Mouse (Mus musculus): ENCODE measurements around the gene Fmo3. TPM values are rescaled to one million over a fixed set of nuclear protein-coding genes. Genes with fewer than 3 reads are reported as not detected.
A peak's percentile ranks its signal among the peaks of the same experiment; 100 is the strongest.

Gene Fmo3
- total RNA-seq (2021) = not detected

- intact Hi-C loops (cut with DNase I) = no loop called here
- no peak for DNase-seq (ENCODE audit: extremely low spot score in 1 of 2, low spot score in 2 of 2)
These were observed at the start of gene Fmo3 for GRCm38 (mm10) chr1:162984428-162984827. Gene Fmo3 (minus strand): TSS chr1:162984528.

- DNase-seq (ENCODE audit: extremely low spot score in 1 of 2, low spot score in 2 of 2) = no peak
- intact Hi-C loops (cut with DNase I) = no loop called here
These were observed 38.7 kb upstream of the Fmo3 start for GRCm38 (mm10) chr1:163023075-163023474.

GRCm38 (mm10) chr1:163009220-163009619 is 24.9 kb upstream of the Fmo3 start:
- no peak for DNase-seq (ENCODE audit: extremely low spot score in 1 of 2, low spot score in 2 of 2)
- intact Hi-C loops (cut with DNase I) = no loop called here

GRCm38 (mm10) chr1:163003496-163003895 is 19.2 kb upstream of the Fmo3 start:
- intact Hi-C loops (cut with DNase I) = no loop called here
- DNase-seq (ENCODE audit: extremely low spot score in 1 of 2, low spot score in 2 of 2) = no peak

GRCm38 (mm10) chr1:163001271-163001829 is 17.0 kb upstream of the Fmo3 start:
- no peak for DNase-seq (ENCODE audit: extremely low spot score in 1 of 2, low spot score in 2 of 2)
- intact Hi-C loops (cut with DNase I) = no loop called here

GRCm38 (mm10) chr1:162987546-162987945 is 3.2 kb upstream of the Fmo3 start:
- DNase-seq (ENCODE audit: extremely low spot score in 1 of 2, low spot score in 2 of 2) = no peak
- intact Hi-C loops (cut with DNase I) = no loop called here

GRCm38 (mm10) chr1:162986777-162987176 is 2.4 kb upstream of the Fmo3 start:
- intact Hi-C loops (cut with DNase I) = no loop called here
- DNase-seq (ENCODE audit: extremely low spot score in 1 of 2, low spot score in 2 of 2) = no peak

- intact Hi-C loops (cut with DNase I) = no loop called here
- DNase-seq (ENCODE audit: extremely low spot score in 1 of 2, low spot score in 2 of 2) = no peak
These were observed 1.9 kb upstream of the Fmo3 start for GRCm38 (mm10) chr1:162986121-162986748.

GRCm38 (mm10) chr1:162963556-162963955 is 20.8 kb downstream of the Fmo3 start:
- no peak for DNase-seq (ENCODE audit: extremely low spot score in 1 of 2, low spot score in 2 of 2)
- intact Hi-C loops (cut with DNase I) = no loop called here

- intact Hi-C loops (cut with DNase I) = no loop called here
- DNase-seq (ENCODE audit: extremely low spot score in 1 of 2, low spot score in 2 of 2) = no peak
These were observed 26.9 kb downstream of the Fmo3 start for GRCm38 (mm10) chr1:162957422-162957821.

- DNase-seq (ENCODE audit: extremely low spot score in 1 of 2, low spot score in 2 of 2) = no peak
- intact Hi-C loops (cut with DNase I) = no loop called here
These were observed 31.2 kb downstream of the Fmo3 start for GRCm38 (mm10) chr1:162953079-162953478.

GRCm38 (mm10) chr1:162949763-162950162 is 34.6 kb downstream of the Fmo3 start:
- intact Hi-C loops (cut with DNase I) = no loop called here
- no peak for DNase-seq (ENCODE audit: extremely low spot score in 1 of 2, low spot score in 2 of 2)

GRCm38 (mm10) chr1:162947934-162948333 is 36.4 kb downstream of the Fmo3 start:
- no peak for DNase-seq (ENCODE audit: extremely low spot score in 1 of 2, low spot score in 2 of 2)
- intact Hi-C loops (cut with DNase I) = no loop called here

- no peak for DNase-seq (ENCODE audit: extremely low spot score in 1 of 2, low spot score in 2 of 2)
- intact Hi-C loops (cut with DNase I) = no loop called here
These were observed 37.3 kb downstream of the Fmo3 start for GRCm38 (mm10) chr1:162946837-162947558.

- intact Hi-C loops (cut with DNase I) = no loop called here
These were observed 40.6 kb downstream of the Fmo3 start for GRCm38 (mm10) chr1:162943700-162944099.

GRCm38 (mm10) chr1:162938696-162939351 is 45.5 kb downstream of the Fmo3 start:
- intact Hi-C loops (cut with DNase I) = no loop called here
- DNase-seq (ENCODE audit: extremely low spot score in 1 of 2, low spot score in 2 of 2) = no peak

More at GRCm38 (mm10) chr1:162943700-162944099, 40.6 kb downstream of the Fmo3 start:
- DNase-seq (ENCODE audit: extremely low spot score in 1 of 2, low spot score in 2 of 2) = no peak

- intact Hi-C loops (cut with DNase I) = no loop called here
- peak in 1 of 2 experiments; percentile 3 for DNase-seq (ENCODE audit: extremely low spot score in 1 of 2, low spot score in 2 of 2)
These were observed 46.2 kb downstream of the Fmo3 start for GRCm38 (mm10) chr1:162937970-162938695.

- intact Hi-C loops (cut with DNase I) = no loop called here
- no peak for DNase-seq (ENCODE audit: extremely low spot score in 1 of 2, low spot score in 2 of 2)
These were observed 46.9 kb downstream of the Fmo3 start, which contains the start of gene Fmo6 for GRCm38 (mm10) chr1:162937415-162937814. Gene Fmo6 (minus strand): TSS chr1:162937515.
